Mouse (Mus musculus) forebrain, embryonic 13.5 days (tissue): ENCODE measurements around the gene Sult1b1. TPM values are rescaled to one million over a fixed set of nuclear protein-coding genes. Genes with fewer than 3 reads are reported as not detected.

Experiments used
- ATAC-seq: fragments of 200-750 bp; cut with Nextera tagmentation; 2 replicates; pipeline ENCODE4 v1.8.0; 2017
- H3K27ac ChIP-seq: fragments of 300-500 bp; sonication (generic); 2 replicates; pipeline ENCODE4 v1.5.1; 2015; ENCODE audit warnings: inconsistent platforms, mild to moderate bottlenecking, moderate library complexity
- H3K27me3 ChIP-seq: fragments of 300-500 bp; sonication (generic); 2 replicates; pipeline ENCODE4 v1.6.1; 2015; ENCODE audit warnings: mild to moderate bottlenecking, inconsistent platforms
- H3K36me3 ChIP-seq: fragments of 300-500 bp; sonication (generic); 2 replicates; pipeline ENCODE4 v1.6.1; 2015; ENCODE audit warnings: mild to moderate bottlenecking, inconsistent platforms; ENCODE audit not compliant: poor library complexity, severe bottlenecking
- H3K4me1 ChIP-seq: fragments of 300-500 bp; sonication (generic); 2 replicates; pipeline ENCODE4 v1.6.1; 2015; ENCODE audit warnings: inconsistent platforms
- H3K4me2 ChIP-seq: fragments of 300-500 bp; sonication (generic); 2 replicates; pipeline ENCODE4 v1.6.1; 2015; ENCODE audit warnings: inconsistent platforms, mild to moderate bottlenecking, moderate library complexity
- H3K4me3 ChIP-seq: fragments of 300-500 bp; sonication (generic); 2 replicates; pipeline ENCODE4 v1.5.1; 2015; ENCODE audit warnings: mild to moderate bottlenecking, inconsistent platforms
- H3K9ac ChIP-seq: fragments of 300-500 bp; sonication (generic); 2 replicates; pipeline ENCODE4 v1.6.1; 2015; ENCODE audit warnings: mild to moderate bottlenecking, inconsistent platforms
- H3K9me3 ChIP-seq: fragments of 300-500 bp; sonication (generic); replicated peaks from 2 replicates; pipeline ENCODE4 v1.6.1; 2016; ENCODE audit warnings: inconsistent platforms
- WGBS: fragments of 180-500 bp; shearing (Covaris S2); methylation state at CpG from one replicate; pipeline ENCODE4 v1.1.7; 2015; 5-methylcytosine and 5-hydroxymethylcytosine counted together
- polyA plus RNA-seq: library from polyadenylated mRNA; unstranded; fragments of >200 nt; fragmentation: Nextera tagmentation; extraction: Ambion mirVana; gene quantifications from 2 replicates; pipeline ENCODE4 v1.2.1, GENCODE M21; 2015

The Sult1b1 gene
- not detected in 2 replicates for polyA plus RNA-seq

DNA sequence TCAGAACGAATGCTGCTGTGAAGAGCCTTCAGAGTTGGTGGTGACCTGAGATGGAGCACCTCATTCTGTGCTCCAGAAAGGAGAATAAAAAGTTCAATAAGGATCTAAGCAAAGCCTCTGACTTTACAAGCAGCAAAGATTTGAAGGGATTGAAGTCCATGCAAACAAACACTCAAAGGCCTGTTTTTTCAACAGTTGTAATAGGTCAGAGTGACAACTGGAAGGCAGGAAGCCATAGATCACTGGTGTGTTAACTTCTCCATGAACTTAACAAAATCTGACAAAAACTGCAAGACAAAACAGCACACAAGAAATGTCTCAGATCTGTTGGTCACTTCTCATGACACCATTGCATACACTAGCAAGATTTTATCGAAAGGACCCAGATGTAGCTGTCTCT lies at the start of gene Sult1b1:
Gene Sult1b1 (minus strand): TSS at position 85 of the 400 bp plus-strand sequence.
- Histone ChIP-seq H3K4me3 (no peak within 1 kb of the TSS), H3K4me1 (no peaks in the 10 kb centered on the region), H3K9me3 (no peaks in the 10 kb centered on the region), H3K4me2 (no peak within 1 kb of the TSS), H3K36me3 (no peaks in the 10 kb centered on the region), H3K9ac (no peak within 1 kb of the TSS), H3K27me3 (no peaks in the 10 kb centered on the region), H3K27ac (no peak within 1 kb of the TSS)
- no peak for ATAC-seq
- WGBS = 93% methylated on average over 2 of the region's 2 CpGs

DNA sequence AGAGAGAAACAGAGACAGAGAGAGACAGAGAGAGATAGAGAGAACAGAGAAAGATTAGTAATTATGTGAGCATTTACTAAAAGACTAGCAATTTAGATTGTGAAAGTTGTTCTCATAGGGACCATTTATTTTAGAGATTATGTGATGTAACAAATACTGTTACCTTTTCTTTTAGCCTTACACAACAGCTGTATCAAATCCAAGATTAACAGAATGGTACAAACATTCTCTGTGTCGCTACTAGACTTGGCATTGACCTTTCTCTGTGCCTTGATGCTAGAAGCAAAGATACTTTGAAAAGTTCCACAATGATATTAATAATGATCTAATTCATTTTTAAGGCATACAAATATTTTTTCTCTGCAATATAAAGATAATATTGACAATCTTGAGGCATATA lies 42.4 kb upstream of the Sult1b1 start:
- Histone ChIP-seq H3K27ac (no peak overlapping the region), H3K4me3 (no peak overlapping the region), H3K4me1 (no peaks in the 10 kb centered on the region), H3K4me2 (no peak overlapping the region), H3K27me3 (no peaks in the 10 kb centered on the region), H3K36me3 (no peaks in the 10 kb centered on the region), H3K9ac (no peak overlapping the region), H3K9me3 (no peaks in the 10 kb centered on the region)
- ATAC-seq = no peak
- 88% methylated on average over 1 of the region's 1 CpGs for WGBS

DNA sequence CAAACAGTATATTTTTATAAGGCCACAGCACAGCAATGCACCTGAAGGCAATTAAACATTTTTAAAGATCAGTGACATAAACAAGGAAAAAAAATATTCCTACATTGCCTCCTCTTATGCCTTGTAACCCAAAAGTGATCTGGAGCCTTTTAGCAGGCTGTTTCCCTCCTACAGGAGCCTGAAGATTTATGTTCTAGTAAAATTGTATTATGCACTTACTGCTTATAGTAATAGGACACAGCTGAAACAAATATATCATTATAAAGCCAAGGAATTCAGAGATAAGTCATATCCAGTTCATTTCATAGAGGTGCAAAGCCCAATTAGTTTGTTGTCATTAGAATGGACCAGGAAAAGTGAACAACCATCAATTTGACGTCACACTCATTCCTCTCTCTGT lies 36.2 kb upstream of the Sult1b1 start:
- no peaks in the 10 kb centered on the region for H3K27me3 ChIP-seq
- no peaks in the 10 kb centered on the region for H3K9me3 ChIP-seq
- 59% methylated on average over 1 of the region's 1 CpGs for WGBS
- no peak overlapping the region for H3K9ac ChIP-seq
- no peak overlapping the region for H3K4me2 ChIP-seq
- H3K36me3 ChIP-seq = no peaks in the 10 kb centered on the region
- H3K27ac ChIP-seq = no peak overlapping the region
- no peaks in the 10 kb centered on the region for H3K4me1 ChIP-seq
- no peak for ATAC-seq
- no peak overlapping the region for H3K4me3 ChIP-seq

DNA sequence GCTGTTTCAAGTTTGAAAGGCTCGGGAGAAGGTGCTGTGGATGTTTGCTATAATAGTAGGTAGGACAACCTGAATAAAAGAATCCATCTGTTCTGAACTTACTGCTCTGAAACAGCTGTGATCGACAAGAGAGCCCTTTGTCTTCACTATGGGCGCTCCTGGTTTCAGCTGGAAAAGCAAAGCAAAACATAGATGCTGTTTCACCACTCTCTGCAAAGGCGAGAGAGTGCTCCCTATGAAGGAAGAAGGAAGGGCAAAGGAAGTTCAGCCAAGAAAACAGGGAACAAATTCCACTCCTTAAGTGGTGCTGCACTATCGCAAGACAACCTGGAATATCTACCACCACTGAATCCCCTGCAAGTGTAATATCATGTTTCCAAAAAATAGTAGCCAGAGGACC lies 35.5 kb upstream of the Sult1b1 start:
- Histone ChIP-seq H3K27ac (no peak overlapping the region), H3K27me3 (no peaks in the 10 kb centered on the region)
- WGBS = 56% methylated on average over 5 of the region's 5 CpGs

DNA sequence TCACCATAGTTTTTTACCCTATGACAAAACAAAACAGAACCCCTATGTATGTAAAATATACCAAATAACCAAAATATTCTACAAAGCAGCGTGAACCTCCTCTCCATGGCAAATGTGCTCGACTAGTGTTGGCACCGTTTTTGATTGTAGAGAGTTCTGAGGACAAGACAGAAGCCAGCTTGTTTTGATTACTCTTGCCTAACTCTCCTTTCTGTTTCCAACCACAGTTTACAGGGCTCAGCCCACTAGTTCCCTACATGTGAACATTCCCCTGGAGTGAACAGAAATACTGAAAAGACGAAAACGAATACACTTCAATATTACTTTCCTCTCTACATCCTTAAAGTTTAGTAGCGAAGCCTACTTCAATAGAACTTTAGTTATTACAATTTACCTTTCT lies 34.8 kb upstream of the Sult1b1 start:
- 89% methylated on average over 6 of the region's 6 CpGs for WGBS
- H3K36me3 ChIP-seq = no peaks in the 10 kb centered on the region
- no peaks in the 10 kb centered on the region for H3K27me3 ChIP-seq
- H3K27ac ChIP-seq = no peak overlapping the region
- H3K4me3 ChIP-seq = no peak overlapping the region
- no peak overlapping the region for H3K4me2 ChIP-seq
- no peak for ATAC-seq
- no peaks in the 10 kb centered on the region for H3K9me3 ChIP-seq
- no peak overlapping the region for H3K9ac ChIP-seq
- no peaks in the 10 kb centered on the region for H3K4me1 ChIP-seq

More for the DNA sequence above, 35.5 kb upstream of the Sult1b1 start:
- Histone ChIP-seq H3K36me3 (no peaks in the 10 kb centered on the region), H3K4me2 (no peak overlapping the region), H3K9ac (no peak overlapping the region), H3K4me1 (no peaks in the 10 kb centered on the region), H3K4me3 (no peak overlapping the region), H3K9me3 (no peaks in the 10 kb centered on the region)
- no peak for ATAC-seq

DNA sequence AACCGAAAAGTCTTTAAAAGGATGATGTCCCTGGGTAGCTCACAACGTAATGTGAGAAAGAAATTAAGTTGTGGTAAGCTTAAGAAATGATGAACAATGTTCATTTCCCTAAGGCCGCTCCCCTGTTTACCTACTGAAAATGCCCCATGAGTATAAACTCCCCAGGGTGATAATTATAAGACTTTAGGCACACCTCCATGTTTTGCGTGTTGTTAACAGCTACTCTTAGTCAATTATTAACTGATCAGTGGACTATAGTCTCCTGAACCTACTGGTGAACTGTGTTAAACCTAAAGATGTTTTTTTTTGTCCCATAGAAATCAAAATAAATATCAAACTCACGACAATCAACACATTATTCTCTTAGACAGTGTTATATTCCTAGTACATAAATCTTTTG lies 30.9 kb upstream of the Sult1b1 start, which contains the start of gene Sult1d1:
Gene Sult1d1 (minus strand): TSS at position 183 of the 400 bp plus-strand sequence.
- no peak for ATAC-seq
- Histone ChIP-seq H3K4me2 (no peak within 1 kb of the TSS), H3K27ac (no peak within 1 kb of the TSS), H3K4me1 (no peaks in the 10 kb centered on the region), H3K36me3 (no peaks in the 10 kb centered on the region), H3K9me3 (no peaks in the 10 kb centered on the region), H3K27me3 (no peaks in the 10 kb centered on the region), H3K4me3 (no peak within 1 kb of the TSS), H3K9ac (no peak within 1 kb of the TSS)
- WGBS = 90% methylated on average over 5 of the region's 5 CpGs

DNA sequence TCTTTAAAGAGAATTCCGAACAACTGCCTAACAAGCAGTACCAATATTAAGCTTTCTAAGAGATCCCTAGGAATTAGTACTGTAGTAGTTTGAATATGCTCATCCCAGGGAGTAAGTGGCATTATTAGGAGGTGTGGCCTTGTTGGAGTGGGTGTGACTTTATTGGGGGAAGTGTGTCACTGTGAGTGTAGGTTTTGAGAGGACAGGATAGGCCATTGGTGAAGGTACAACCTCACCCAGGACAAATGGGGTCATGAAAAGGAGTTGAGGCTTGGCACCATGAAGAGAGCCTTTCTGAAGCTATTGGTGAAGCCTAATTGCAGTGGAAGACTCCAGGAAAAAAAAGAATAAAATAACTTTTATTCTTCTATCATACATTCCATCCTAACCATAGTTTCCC lies 29.3 kb upstream of the Sult1b1 start:
- no peak overlapping the region for H3K9ac ChIP-seq
- no peak overlapping the region for H3K4me3 ChIP-seq
- H3K9me3 ChIP-seq = no peaks in the 10 kb centered on the region
- H3K27ac ChIP-seq = no peak overlapping the region
- H3K36me3 ChIP-seq = no peaks in the 10 kb centered on the region
- WGBS = 93% methylated on average over 1 of the region's 1 CpGs
- no peak overlapping the region for H3K4me2 ChIP-seq
- no peaks in the 10 kb centered on the region for H3K4me1 ChIP-seq
- no peak for ATAC-seq
- H3K27me3 ChIP-seq = no peaks in the 10 kb centered on the region

DNA sequence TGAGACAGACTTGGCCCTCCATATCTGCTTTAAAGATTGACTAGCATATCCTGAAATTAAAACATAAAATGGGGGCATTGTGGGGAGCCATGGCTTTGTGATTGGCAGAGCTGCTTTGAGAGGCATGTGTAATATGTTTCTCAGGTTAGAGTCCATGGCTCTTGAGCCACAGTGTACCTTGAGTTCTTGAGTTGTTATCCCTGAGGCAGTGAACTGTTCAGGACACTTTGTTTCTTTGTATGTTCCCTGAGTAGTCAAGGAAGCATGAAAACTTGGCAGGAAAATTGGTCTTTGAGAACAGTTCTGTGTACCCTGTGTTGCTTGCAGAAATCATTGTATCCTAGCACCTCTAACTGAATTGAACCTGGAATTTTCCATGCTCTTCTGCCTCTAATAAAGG lies 25.0 kb upstream of the Sult1b1 start:
- Histone ChIP-seq H3K4me1 (no peaks in the 10 kb centered on the region), H3K9ac (no peak overlapping the region), H3K4me3 (no peak overlapping the region), H3K9me3 (no peaks in the 10 kb centered on the region), H3K27ac (no peak overlapping the region), H3K36me3 (no peaks in the 10 kb centered on the region), H3K27me3 (no peaks in the 10 kb centered on the region), H3K4me2 (no peak overlapping the region)
- no peak for ATAC-seq

DNA sequence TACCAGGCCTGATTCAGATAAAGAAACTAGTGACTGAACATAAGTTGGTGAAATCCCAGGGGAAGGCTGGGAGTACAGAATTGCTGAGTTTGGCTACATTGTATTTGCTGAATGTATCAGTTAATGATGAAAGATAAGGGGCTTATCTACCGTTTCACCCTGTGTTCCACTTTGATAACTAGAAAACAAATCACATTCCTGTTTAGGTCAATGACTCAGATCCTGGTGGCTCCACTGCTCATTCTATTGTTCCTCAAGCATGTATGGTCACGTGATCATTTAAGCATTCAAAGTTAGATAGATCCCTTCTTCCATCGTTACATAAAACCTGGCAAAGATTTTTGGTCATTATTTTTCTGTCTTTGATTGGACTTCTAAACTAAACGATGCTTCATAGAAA lies 24.5 kb upstream of the Sult1b1 start:
- WGBS = 75% methylated on average over 4 of the region's 4 CpGs
- Histone ChIP-seq H3K27me3 (no peaks in the 10 kb centered on the region), H3K27ac (no peak overlapping the region), H3K4me3 (no peak overlapping the region), H3K4me1 (no peaks in the 10 kb centered on the region), H3K9me3 (no peaks in the 10 kb centered on the region), H3K9ac (no peak overlapping the region), H3K4me2 (no peak overlapping the region), H3K36me3 (no peaks in the 10 kb centered on the region)
- ATAC-seq = no peak

DNA sequence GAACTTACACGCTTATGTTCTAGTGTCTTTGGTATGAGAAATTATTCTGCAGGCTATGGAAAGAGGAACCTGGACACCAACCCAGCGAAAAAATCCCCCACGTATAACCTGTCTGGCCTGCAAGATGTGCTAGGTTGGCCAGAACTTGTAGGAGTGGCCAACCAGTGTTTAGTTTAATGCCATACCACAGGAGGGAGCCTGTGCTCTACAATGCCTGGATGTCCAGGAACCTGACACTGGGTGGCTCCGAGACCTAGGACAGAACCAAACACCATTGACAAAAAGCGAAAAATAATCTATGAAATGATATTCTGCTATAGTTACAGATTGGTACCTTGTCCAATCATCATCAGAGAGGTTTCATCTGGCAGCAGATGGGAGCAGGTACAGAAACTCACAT lies 22.1 kb upstream of the Sult1b1 start:
- Histone ChIP-seq H3K36me3 (no peaks in the 10 kb centered on the region), H3K4me3 (no peak overlapping the region), H3K9ac (no peak overlapping the region), H3K4me1 (no peaks in the 10 kb centered on the region), H3K27me3 (no peaks in the 10 kb centered on the region), H3K4me2 (no peak overlapping the region), H3K27ac (no peak overlapping the region), H3K9me3 (no peaks in the 10 kb centered on the region)
- WGBS = 80% methylated on average over 5 of the region's 5 CpGs
- ATAC-seq = no peak

DNA sequence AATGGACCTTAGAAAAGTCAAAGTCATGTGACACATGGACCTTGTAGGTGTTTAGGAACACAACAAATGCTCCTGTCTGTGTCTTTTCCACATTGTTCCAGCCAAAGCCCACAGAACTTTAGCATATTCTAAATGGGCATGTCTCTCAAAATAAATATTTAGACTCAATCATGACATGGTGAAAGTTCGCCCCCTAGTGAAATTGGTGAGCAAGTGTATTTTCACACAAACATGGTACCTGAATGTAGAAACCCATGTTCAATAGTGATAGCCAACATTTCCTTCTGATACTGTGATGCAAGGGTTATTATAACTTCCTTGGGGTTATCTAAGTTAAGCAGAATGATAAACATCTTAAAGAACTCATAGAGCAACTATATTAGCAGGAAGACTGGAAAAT lies 12.9 kb upstream of the Sult1b1 start:
- no peak overlapping the region for H3K27ac ChIP-seq
- 36% methylated on average over 1 of the region's 1 CpGs for WGBS
- no peak for ATAC-seq
- H3K27me3 ChIP-seq = no peaks in the 10 kb centered on the region
- no peak overlapping the region for H3K4me2 ChIP-seq
- no peaks in the 10 kb centered on the region for H3K9me3 ChIP-seq
- no peak overlapping the region for H3K9ac ChIP-seq
- H3K4me1 ChIP-seq = no peaks in the 10 kb centered on the region
- no peaks in the 10 kb centered on the region for H3K36me3 ChIP-seq
- no peak overlapping the region for H3K4me3 ChIP-seq

DNA sequence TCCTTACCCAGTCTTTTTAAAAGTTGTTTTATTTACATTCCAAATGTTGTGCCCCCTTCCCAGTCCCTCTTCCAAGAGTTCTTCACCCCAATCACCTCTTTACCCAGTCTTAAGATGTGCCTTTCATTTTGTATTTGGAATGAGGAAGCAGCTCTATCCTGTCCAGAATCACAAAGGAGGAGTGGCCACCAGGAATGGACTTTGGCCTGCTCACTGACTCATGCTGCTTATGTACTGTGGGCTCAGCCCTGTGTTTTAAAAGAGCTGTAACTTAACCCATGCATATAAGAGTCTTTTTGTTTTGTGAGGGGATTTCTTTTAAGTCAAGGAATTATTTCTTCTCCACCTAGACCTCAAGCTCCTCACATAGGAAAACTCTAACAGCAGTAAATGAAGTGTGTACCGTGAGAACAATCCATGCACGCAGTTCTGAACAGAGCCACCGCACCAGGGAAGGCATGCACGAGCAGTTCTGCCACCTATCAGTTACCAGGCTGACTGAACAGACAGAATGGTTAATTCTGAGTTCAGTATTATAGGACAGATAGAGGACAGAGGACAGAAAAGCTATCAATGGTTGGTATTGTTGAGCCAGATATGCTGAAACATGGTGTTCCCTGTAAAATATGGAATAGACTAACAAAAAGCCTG lies 1.9 kb downstream of the Sult1b1 start:
- H3K4me3 ChIP-seq = no peak overlapping the region
- no peaks in the 10 kb centered on the region for H3K4me1 ChIP-seq
- H3K9ac ChIP-seq = no peak overlapping the region
- no peak overlapping the region for H3K27ac ChIP-seq
- H3K36me3 ChIP-seq = no peaks in the 10 kb centered on the region
- 45% methylated on average over 4 of the region's 4 CpGs for WGBS
- no peak for ATAC-seq
- H3K4me2 ChIP-seq = no peak overlapping the region
- no peaks in the 10 kb centered on the region for H3K27me3 ChIP-seq
- H3K9me3 ChIP-seq = no peaks in the 10 kb centered on the region

DNA sequence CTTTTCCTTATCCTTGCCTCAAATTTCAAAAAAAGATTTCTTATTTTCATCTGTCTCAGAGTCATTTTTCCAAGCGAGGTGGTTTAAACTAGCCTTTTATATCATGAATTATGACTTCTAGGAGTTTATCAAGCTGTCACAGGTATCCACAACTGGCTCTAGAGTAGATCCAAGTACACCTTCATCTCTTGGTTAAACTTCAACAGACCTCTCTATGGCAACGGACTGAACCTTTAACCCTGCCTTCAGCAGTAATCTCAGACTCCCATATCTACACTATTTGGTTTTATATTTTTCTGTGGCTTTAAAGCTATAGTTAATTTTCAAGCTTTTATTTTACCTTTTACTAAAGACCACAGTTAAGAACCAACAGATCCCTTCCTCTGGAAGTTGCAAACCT lies 5.7 kb downstream of the Sult1b1 start:
- Histone ChIP-seq H3K9ac (no peak overlapping the region), H3K27ac (no peak overlapping the region), H3K4me1 (no peaks in the 10 kb centered on the region), H3K4me3 (no peak overlapping the region), H3K4me2 (no peak overlapping the region), H3K36me3 (no peaks in the 10 kb centered on the region), H3K27me3 (no peaks in the 10 kb centered on the region), H3K9me3 (no peaks in the 10 kb centered on the region)
- 67% methylated on average over 2 of the region's 2 CpGs for WGBS
- ATAC-seq = no peak
